Mouse (Mus musculus) CD4-positive, CD25-positive, alpha-beta regulatory T cell, adult 9 weeks (primary cell): ENCODE data around the gene Hist1h1d. TPM values are rescaled to one million over a fixed set of nuclear protein-coding genes. Genes with fewer than 3 reads are reported as not detected.

Source experiments
- polyA plus RNA-seq: library from polyadenylated mRNA; unstranded; fragments of 100-300 nt; shearing (Covaris generic); gene quantifications from one replicate; pipeline ENCODE4 v1.2.1, GENCODE M21; 2017

The Hist1h1d gene
- polyA plus RNA-seq, 1 experiment from 2014 or later: 0.20 TPM

Other genes with a start within 250 kb of the Hist1h1d start
- 31.4 TPM for gene Zfp322a, start 184.1 kb upstream of the Hist1h1d start, polyA plus RNA-seq
- gene Abt1, start 129.4 kb upstream of the Hist1h1d start, polyA plus RNA-seq: 12.6 TPM
- not detected for gene Btn1a1, start 87.4 kb upstream of the Hist1h1d start, polyA plus RNA-seq
- gene Btn2a2, start 64.4 kb upstream of the Hist1h1d start, polyA plus RNA-seq: not detected
- gene Hist1h4h, start 22.2 kb upstream of the Hist1h1d start, polyA plus RNA-seq: 5.4 TPM
- gene Hist1h2af, start 19.4 kb upstream of the Hist1h1d start, polyA plus RNA-seq: not detected
- gene Hist1h3g, start 17.8 kb upstream of the Hist1h1d start, polyA plus RNA-seq: not detected
- gene Hist1h2bh, start 9.9 kb upstream of the Hist1h1d start, polyA plus RNA-seq: 0.53 TPM
- 0.29 TPM for gene Hist1h3f, start 9.2 kb upstream of the Hist1h1d start, polyA plus RNA-seq
- 1.1 TPM for gene Hist1h4f, start 1.6 kb upstream of the Hist1h1d start, polyA plus RNA-seq
- 0.83 TPM for gene Hist1h3e, start 9.1 kb downstream of the Hist1h1d start, polyA plus RNA-seq
- gene Hist1h2ae, start 18.0 kb downstream of the Hist1h1d start, polyA plus RNA-seq: 0.97 TPM
- 2.8 TPM for gene Hist1h2bg, start 18.1 kb downstream of the Hist1h1d start, polyA plus RNA-seq
- gene Hist1h2bf, start 20.9 kb downstream of the Hist1h1d start, polyA plus RNA-seq: not detected
- not detected for gene Hist1h2ad, start 21.1 kb downstream of the Hist1h1d start, polyA plus RNA-seq
- gene Hist1h3d, start 22.5 kb downstream of the Hist1h1d start, polyA plus RNA-seq: not detected
- 36.0 TPM for gene Hist1h4d, start 28.3 kb downstream of the Hist1h1d start, polyA plus RNA-seq
- gene Hist1h2be, start 67.9 kb downstream of the Hist1h1d start, polyA plus RNA-seq: 2.7 TPM
- 6.7 TPM for gene Hist1h1e, start 69.3 kb downstream of the Hist1h1d start, polyA plus RNA-seq
- 0.36 TPM for gene Hist1h2ac, start 130.7 kb downstream of the Hist1h1d start, polyA plus RNA-seq
- gene Hist1h2bc, start 130.9 kb downstream of the Hist1h1d start, polyA plus RNA-seq: 6.1 TPM
- not detected for gene Hist1h1t, start 142.6 kb downstream of the Hist1h1d start, polyA plus RNA-seq
- 3.7 TPM for gene Hist1h4c, start 145.2 kb downstream of the Hist1h1d start, polyA plus RNA-seq
- 0.92 TPM for gene Hfe, start 157.6 kb downstream of the Hist1h1d start, polyA plus RNA-seq
- 11.3 TPM for gene Hist1h1c, start 185.5 kb downstream of the Hist1h1d start, polyA plus RNA-seq
- gene Hist1h3c, start 192.3 kb downstream of the Hist1h1d start, polyA plus RNA-seq: not detected
- 0.86 TPM for gene Hist1h2bb, start 193.5 kb downstream of the Hist1h1d start, polyA plus RNA-seq
- gene Hist1h2ab, start 197.9 kb downstream of the Hist1h1d start, polyA plus RNA-seq: not detected
- 0.67 TPM for gene Hist1h3b, start 199.0 kb downstream of the Hist1h1d start, polyA plus RNA-seq
- 9.6 TPM for gene Hist1h4b, start 203.8 kb downstream of the Hist1h1d start, polyA plus RNA-seq
- not detected for gene Hist1h4a, start 208.0 kb downstream of the Hist1h1d start, polyA plus RNA-seq
- gene Hist1h3a, start 209.1 kb downstream of the Hist1h1d start, polyA plus RNA-seq: 1.6 TPM
- gene Hist1h1a, start 210.4 kb downstream of the Hist1h1d start, polyA plus RNA-seq: 1.3 TPM
- not detected for gene Trim38, start 216.7 kb downstream of the Hist1h1d start, polyA plus RNA-seq